Mouse (Mus musculus) retina, postnatal 1 day (tissue): ENCODE measurements at regions not wholly inside any gene's neighbourhood (a gene's known extent, or its start where the extent isn't known, plus 50 kb on each side); places are given as distances from the start of the nearest gene placed in this dataset.

Experiments
- DNase-seq: peaks from one replicate; pipeline ENCODE4 v3.0.0-alpha.2; 2012

DNA sequence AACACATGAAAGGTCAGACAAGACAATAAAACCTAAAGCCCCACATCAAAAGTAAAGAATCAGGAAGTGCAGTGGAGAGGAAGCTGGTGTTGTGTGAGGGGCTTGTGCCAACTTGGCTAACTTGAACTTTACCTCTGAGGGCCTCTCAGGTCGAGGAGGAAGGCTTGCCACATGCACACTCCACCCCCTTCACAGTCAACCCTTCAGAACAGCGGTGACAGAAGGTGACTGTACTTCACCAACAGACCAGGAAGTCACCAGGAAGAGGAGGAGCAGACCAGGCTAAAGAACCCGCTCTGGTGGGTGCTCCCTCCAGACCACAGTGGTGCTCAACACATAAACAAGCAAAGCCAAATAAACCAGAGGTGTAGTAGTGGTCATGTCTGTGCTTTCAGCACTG is 341.0 kb downstream of the Zfp706 start:
- DNase-seq = no peak

GRCm38 (mm10) chr15:36664391-36664790 is 343.2 kb downstream of the Zfp706 start:
- DNase-seq = no peak

DNA sequence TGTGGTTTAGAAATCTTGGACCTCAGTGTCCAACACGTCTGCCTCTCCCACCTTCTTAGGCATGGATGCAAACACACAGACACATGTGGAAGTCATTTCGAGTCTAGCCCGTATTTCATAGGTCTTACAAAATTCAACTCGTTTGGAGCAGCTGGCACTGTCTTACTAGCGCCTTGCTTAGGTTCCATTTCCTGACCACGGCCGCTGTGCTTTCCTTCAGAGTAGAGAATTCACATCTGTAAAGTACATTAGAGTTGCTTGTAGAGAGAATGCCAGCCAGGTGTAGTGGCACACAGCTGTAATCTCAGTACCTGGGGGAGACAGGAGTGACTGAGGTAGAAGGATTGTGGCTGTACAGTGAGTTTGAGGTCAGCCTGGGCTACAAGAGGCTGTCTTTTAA is 346.6 kb downstream of the Zfp706 start:
- no peak for DNase-seq
